Mouse (Mus musculus) B cell, adult 67 days (primary cell): Measurements from ENCODE around the gene Nsun4. TPM values are rescaled to one million over a fixed set of nuclear protein-coding genes. Genes with fewer than 3 reads are reported as not detected.

Experiments
- total RNA-seq, 2 experiments: library from RNA; stranded (reverse); gene quantifications; 4 replicates each; pipeline ENCODE4 v1.2.4; 2023

The Nsun4 gene
- 10 to 100 TPM; 31.9 to 36.4 TPM for total RNA-seq

DNA sequence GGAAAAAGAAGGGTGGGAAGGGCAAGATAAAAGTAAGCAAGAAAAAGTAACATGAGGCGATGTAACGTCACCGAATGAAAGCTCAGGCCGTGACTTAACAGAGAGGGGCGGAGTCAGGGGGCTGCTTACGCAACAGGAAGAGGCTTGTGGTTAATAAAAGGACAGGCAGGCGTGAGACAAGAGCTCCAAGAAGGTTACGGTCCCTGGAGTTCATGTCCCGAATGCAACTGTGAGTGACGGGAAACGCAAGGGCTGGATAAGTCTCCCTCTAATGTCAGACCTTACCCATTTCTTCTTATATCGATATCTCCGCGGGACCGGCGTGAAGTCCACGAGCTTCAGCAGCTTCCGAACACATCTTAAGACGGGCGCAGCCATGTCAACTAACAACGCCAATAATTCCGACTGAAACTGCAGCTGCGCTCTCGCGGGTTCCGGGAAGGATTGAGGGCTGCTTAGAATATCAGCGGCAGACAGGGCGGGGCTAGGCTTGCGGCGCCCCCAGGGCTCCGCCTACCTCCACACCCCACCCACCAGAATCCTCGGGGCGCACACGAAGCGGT is at the start of gene Nsun4:
Gene Nsun4, minus strand, starts transcription at position 478 of the 563 bp plus-strand sequence.

DNA sequence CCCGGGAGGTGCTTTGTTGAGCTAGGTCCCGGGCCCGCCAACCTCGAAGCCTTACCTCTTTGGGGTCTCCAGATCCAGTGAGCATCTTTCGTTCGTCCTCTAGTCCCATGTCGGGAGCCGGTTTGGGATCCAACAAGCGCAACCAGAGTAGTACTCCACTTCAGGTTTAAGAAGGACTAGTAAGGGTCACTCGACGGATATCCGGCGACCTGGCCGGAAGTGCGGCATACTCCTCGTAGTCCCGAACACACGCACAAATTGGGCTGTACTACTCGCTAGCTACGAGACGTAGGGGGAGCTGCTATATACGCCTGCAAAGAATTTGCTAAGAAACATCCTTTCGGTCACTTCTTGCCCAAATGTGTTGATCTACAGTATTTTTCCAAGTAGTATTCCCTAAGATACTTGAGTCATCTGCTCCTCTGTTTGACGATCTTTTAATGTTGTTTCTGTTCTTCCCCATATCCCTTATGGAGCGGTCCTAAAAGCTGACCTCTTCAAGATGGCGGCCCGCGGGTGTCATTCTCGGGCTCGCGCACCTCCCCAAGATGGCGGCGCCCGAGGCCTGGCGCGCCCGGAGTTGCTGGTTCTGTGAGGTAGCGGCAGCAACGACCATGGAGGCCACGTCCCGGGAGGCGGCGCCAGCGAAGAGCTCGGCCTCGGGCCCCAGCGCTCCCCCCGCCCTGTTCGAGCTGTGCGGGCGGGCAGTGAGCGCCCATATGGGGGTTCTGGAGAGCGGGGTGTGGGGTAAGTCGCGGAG is 21.4 kb upstream of the Nsun4 start, which contains the start of the genes Uqcrh and Lrrc41:
Gene Uqcrh, minus strand, starts transcription at position 211 of the 760 bp plus-strand sequence.
Gene Lrrc41, plus strand, starts transcription at position 409 of the 760 bp plus-strand sequence.

DNA sequence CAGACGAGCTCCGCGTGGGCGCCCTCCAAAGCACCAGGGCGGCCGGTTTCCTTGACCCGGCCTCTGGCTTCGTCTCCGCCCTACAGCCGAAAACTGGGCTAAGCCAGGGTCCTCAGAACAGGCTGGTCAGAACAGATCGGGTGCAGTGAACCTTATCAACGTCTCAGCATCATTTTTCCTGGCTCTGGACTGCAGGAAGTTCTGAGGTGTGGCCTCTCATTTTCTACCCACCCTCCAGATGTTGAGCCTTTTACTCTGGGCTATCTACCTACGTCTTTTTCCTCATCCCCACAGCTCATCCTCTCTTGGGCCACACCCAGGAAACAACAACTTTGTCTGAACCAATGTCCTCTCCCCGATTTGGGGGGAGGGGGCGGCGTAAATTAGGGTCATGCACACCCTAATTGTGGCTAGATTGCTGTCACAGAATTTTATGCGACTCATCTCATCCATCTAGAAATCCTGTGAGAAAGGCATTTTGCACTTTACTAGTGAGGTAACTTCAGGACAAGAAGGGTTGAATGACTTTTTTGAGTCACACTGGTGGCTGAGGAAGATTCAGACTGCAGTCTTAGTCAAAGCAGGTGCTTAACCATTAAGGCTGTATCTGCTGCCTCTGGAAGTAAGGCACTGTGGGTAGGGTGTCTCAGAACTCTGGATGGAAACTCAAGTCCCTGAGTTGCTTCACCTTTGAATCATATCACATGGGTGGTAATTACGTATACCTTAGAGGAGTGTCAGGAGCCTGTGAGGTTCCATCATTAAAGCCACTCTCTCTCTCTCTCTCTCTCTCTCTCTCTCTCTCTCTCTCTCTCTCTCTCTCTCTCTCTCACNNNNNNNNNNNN is 35.6 kb downstream of the Nsun4 start, which contains the start of gene Faah:
Gene Faah, minus strand, starts transcription at position 25 of the 845 bp plus-strand sequence.

Other genes with a start within 250 kb of the Nsun4 start
- 10 to 100 TPM; 17.2 to 19.4 TPM for gene Mob3c, start 225.8 kb downstream of the Nsun4 start, total RNA-seq
- 10 to 100 TPM; 73.7 to 76.3 TPM for gene Mknk1, start 214.7 kb downstream of the Nsun4 start, total RNA-seq
- gene Kncn, start 169.5 kb downstream of the Nsun4 start, total RNA-seq: under 1 TPM in 1 of 2 experiments, not detected in 1; 0.92 TPM
- not detected for gene 6430628N08Rik, start 163.2 kb downstream of the Nsun4 start, total RNA-seq
- not detected for gene Dmbx1, start 114.0 kb downstream of the Nsun4 start, total RNA-seq
- 10 to 100 TPM; 35.8 to 47.9 TPM for gene Faah, start 36.0 kb downstream of the Nsun4 start, total RNA-seq
- 100 to 1,000 TPM; 267 to 268 TPM for gene Uqcrh, start 21.2 kb upstream of the Nsun4 start, total RNA-seq
- 10 to 100 TPM; 39.2 to 39.5 TPM for gene Lrrc41, start 21.4 kb upstream of the Nsun4 start, total RNA-seq
- 1 to 10 TPM; 1.5 to 1.6 TPM for gene Rad54l, start 69.8 kb upstream of the Nsun4 start, total RNA-seq
- 10 to 100 TPM; 41.2 to 49.3 TPM for gene Pomgnt1, start 70.0 kb upstream of the Nsun4 start, total RNA-seq
- gene Lurap1, start 97.5 kb upstream of the Nsun4 start, total RNA-seq: 1 to 10 TPM; 3.2 to 7.1 TPM
- gene Tspan1, start 113.7 kb upstream of the Nsun4 start, total RNA-seq: not detected
- gene 1700042G07Rik, start 119.5 kb upstream of the Nsun4 start, total RNA-seq: not detected
- gene Gm49337, start 119.5 kb upstream of the Nsun4 start, total RNA-seq: not detected
- 1 to 10 TPM; 1.4 to 1.5 TPM for gene Pik3r3, start 167.7 kb upstream of the Nsun4 start, total RNA-seq